In genomic region chr2:136742230-136742629, GRCm38 (mm10) we compare ENCODE assay signal across 20 mouse cellular contexts. TPM values are rescaled to one million over a fixed set of nuclear protein-coding genes. Genes with fewer than 3 reads are reported as not detected.
DNase-seq lines count a peak whose midpoint lies in the region; TF ChIP-seq lines count a peak whose summit lies in the region.
"Had no signal": no experiment of that assay in that cellular context is flagged by ENCODE, and none has a peak within 500 bp of the region (broad histone marks: within the 10 kb centered on the region; RNA-seq: fewer than 3 reads in every experiment).

No protein-coding gene starts in this region.

- 73% methylated on average over 2 of the region's 2 CpGs for WGBS in olfactory bulb, adult 2 months
- WGBS in midbrain, embryonic 10.5 days: 80% methylated on average over 2 of the region's 2 CpGs

- no peak for TF ChIP-seq CTCF in layer of hippocampus, adult 2 months (conservative IDR thresholded peaks at IDR 0.05)
- TF ChIP-seq CTCF in olfactory bulb, adult 2 months (IDR thresholded peaks at IDR 0.05; ENCODE audit: insufficient read depth, low read depth, low read length): no peak

- H3K4me1 ChIP-seq in olfactory bulb, adult 2 months (ENCODE audit: control insufficient read depth, insufficient read depth, low read length): peaks cover 10% of the 10 kb centered on the region; the same call in 1 of the 2 replicates
- peaks cover 11% of the 10 kb centered on the region; the same call in 1 of the 2 replicates for H3K4me1 ChIP-seq in midbrain, embryonic 10.5 days
- H3K4me1 ChIP-seq: embryonic facial prominence, embryonic 15.5 days; megakaryocyte, embryonic 14.5 days had no signal

- no peak for DNase-seq in layer of hippocampus, adult 2 months (ENCODE audit: low spot score in 2 of 2)
- DNase-seq in layer of hippocampus, adult 11-12 months (ENCODE audit: low spot score): no peak
- peak; percentile 99 for DNase-seq in brain, adult 2 months (ENCODE audit: low read depth, low spot score)
- peak; percentile 90 for DNase-seq in cerebellum, adult 8-10 months
- DNase-seq in adrenal gland, adult 8-10 months: no peak
- DNase-seq in midbrain, embryonic 10.5 days (ENCODE audit: low spot score): no peak
- DNase-seq: adrenal gland, postnatal 36 days; heart, postnatal 14 days; kidney, adult 2 months; kidney, postnatal 10 days; lung, adult 2 months; right cerebral cortex, postnatal 25 days; thymus, adult 2 months had no signal

- peak overlapping the region; percentile 68 for H3K27ac ChIP-seq in layer of hippocampus, adult 2 months
- H3K27ac ChIP-seq in olfactory bulb, adult 2 months (ENCODE audit: insufficient read depth, low read depth, low read length): peak overlapping the region; percentile 31; the same call in 1 of the 2 replicates
- no peak overlapping the region for H3K27ac ChIP-seq in midbrain, embryonic 10.5 days (replicated peaks)
- H3K27ac ChIP-seq: embryonic facial prominence, embryonic 15.5 days; midbrain, embryonic 15.5 days; neural tube, embryonic 15.5 days had no signal

- H3K36me3 ChIP-seq in midbrain, embryonic 10.5 days: no peaks in the 10 kb centered on the region
- H3K36me3 ChIP-seq: embryonic facial prominence, embryonic 15.5 days; midbrain, embryonic 15.5 days; neural tube, embryonic 15.5 days had no signal

- H3K27me3 ChIP-seq in midbrain, embryonic 10.5 days (ENCODE audit: low read depth, poor library complexity, severe bottlenecking): no peaks in the 10 kb centered on the region
- H3K27me3 ChIP-seq: embryonic facial prominence, embryonic 15.5 days; megakaryocyte, embryonic 14.5 days; midbrain, embryonic 15.5 days; neural tube, embryonic 15.5 days had no signal

- no peak overlapping the region for H3K4me3 ChIP-seq in layer of hippocampus, adult 2 months
- no peak overlapping the region for H3K4me3 ChIP-seq in olfactory bulb, adult 2 months (ENCODE audit: insufficient read depth, low read depth, low read length)
- no peak overlapping the region for H3K4me3 ChIP-seq in midbrain, embryonic 10.5 days
- H3K4me3 ChIP-seq: embryonic facial prominence, embryonic 15.5 days; megakaryocyte, embryonic 14.5 days; midbrain, embryonic 15.5 days; neural tube, embryonic 15.5 days had no signal

- TF ChIP-seq POLR2A in olfactory bulb, adult 2 months (IDR thresholded peaks at IDR 0.05; ENCODE audit: insufficient read depth, low read depth, low read length): no peak

- peaks cover 11% of the 10 kb centered on the region for H3K9me3 ChIP-seq in midbrain, embryonic 10.5 days (replicated peaks)
- H3K9me3 ChIP-seq: embryonic facial prominence, embryonic 15.5 days; midbrain, embryonic 15.5 days; neural tube, embryonic 15.5 days had no signal

RNA-seq across cellular contexts. Expression of gene Snap25, which starts 29.0 kb away (rescaled TPM):
- total RNA-seq in layer of hippocampus, adult 2 months (2021): 1,000 to 10,000 TPM; 2,121 to 2,268 TPM
- 956 and 1,571 TPM in 2 replicates for polyA plus RNA-seq in olfactory bulb, adult 2 months (2012; ENCODE audit: insufficient read depth, insufficient read length, low replicate concordance, missing spikeins)
- 10 to 100 TPM; 43.7 to 80.6 (median 62.5) TPM for total RNA-seq in adrenal gland, adult 8-10 months (2022)
- 12.5 and 21.3 TPM in 2 replicates for polyA plus RNA-seq in midbrain, embryonic 10.5 days (2016; fragmentation: Nextera tagmentation; extraction: Ambion mirVana)
- total RNA-seq: gastrocnemius, adult 18-20 months had no signal
- polyA plus RNA-seq: Patski had no signal

Comparison
In these comparisons a context has a peak if more than half of its experiments do, and no peak if none do; other contexts are left out.
1. DNase-seq: peak in brain, adult 2 months (single experiment) and cerebellum, adult 8-10 months (single experiment); none in layer of hippocampus, adult 2 months (0 of 2), layer of hippocampus, adult 11-12 months (single experiment), adrenal gland, adult 8-10 months (single experiment) and midbrain, embryonic 10.5 days (single experiment).
2. RNA of gene Snap25, which starts 29.0 kb away (total RNA-seq): 2,121 to 2,268 TPM in layer of hippocampus, adult 2 months; 43.7 to 80.6 TPM in adrenal gland, adult 8-10 months; every median in the first group is over 10 times any median in the second.